Mouse (Mus musculus): ENCODE measurements around the gene Tent5a. TPM values are rescaled to one million over a fixed set of nuclear protein-coding genes. Genes with fewer than 3 reads are reported as not detected.
A peak's percentile ranks its signal among the peaks of the same experiment; 100 is the strongest.

The Tent5a gene
- total RNA-seq (2021), result 10 to 100 TPM; 12.4 to 15.1 TPM
- long read RNA-seq, experiment 1, full-length matches to known transcripts, result 11 of 14 reads
- long read RNA-seq, experiment 1, partial matches to known transcripts, result 1 of 14 reads
- long read RNA-seq, experiment 1, other reads (novel, unspliced or antisense), result 2 of 14 reads
- long read RNA-seq, experiment 2, full-length matches to known transcripts, result 13 of 16 reads
- long read RNA-seq, experiment 2, partial matches to known transcripts, result 1 of 16 reads
- long read RNA-seq, experiment 2, other reads (novel, unspliced or antisense), result 2 of 16 reads

DNA sequence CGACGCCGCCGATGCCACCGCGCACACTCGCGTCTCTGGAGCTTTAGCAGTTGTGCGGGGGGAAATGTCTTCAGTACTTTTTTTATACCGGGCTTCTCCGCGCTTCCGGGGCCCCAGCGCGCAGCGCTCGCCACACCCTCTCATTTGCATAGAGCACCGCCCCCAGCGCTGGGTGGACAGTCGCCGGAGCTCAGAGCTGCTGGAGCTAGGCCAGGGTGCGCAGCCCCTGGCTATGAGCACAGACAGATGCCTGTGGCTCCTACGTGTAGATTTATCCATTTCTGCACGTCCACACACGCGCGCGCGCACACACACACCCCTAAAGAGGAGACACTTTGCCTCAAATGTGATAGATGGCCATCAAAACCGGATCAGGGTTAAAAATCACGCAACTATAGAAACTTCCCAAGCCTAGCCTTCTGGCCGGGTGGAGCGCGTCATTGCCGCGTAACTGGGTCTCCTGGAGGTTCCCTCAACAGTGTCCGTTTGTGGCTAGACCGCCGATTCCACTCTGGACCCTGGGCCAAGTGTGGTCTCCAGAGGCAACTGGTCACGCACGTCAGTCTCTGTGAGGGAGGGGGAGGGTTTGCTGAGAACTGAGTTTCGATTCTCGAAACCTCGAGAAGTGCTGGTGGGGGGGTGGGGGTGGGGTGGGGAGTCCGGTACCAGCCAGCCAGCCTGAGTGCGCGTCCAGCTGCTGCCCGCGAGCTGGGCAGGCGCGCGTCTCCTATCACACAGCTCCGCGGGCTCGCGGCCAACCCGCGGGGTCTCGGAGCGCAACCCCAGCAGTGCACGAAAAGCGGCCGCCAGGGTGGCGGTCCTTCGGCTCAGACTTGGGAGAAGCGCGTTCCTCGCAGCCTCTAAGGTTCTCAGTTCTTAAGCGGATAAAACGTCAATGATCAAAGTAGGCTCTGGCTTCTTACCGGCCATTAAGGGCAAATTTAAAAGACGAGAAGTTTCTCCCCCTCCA is at the start of gene Tent5a:
Gene Tent5a, minus strand, starts transcription at position 107 of the 970 bp plus-strand sequence.
- DNase-seq (ENCODE audit: low spot score in 2 of 2), result peak; percentile 58 to 74

- DNase-seq (ENCODE audit: low spot score in 2 of 2), result no peak
Measured at GRCm38 (mm10) chr9:85376643-85377307, 49.6 kb upstream of the Tent5a start.

DNA sequence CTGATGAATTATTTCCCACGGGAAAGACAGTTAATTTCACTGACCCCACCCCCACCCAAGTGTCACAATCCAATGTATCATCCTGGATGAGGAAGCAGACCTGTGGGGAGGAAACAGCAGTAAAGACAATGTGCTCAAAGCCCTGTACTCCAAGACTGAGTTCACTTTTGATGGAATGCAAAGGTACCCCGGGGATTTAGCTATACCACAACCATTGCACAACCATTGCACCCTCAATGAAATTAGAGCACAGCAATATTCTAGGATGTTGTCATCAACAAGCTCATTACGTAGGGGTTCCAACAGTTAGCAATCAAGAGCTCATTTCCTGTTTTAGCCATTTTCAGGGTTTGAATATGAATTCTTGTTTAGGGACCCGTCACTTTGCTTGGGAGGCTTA is 48.0 kb upstream of the Tent5a start:
- no peak for DNase-seq (ENCODE audit: low spot score in 2 of 2)

DNA sequence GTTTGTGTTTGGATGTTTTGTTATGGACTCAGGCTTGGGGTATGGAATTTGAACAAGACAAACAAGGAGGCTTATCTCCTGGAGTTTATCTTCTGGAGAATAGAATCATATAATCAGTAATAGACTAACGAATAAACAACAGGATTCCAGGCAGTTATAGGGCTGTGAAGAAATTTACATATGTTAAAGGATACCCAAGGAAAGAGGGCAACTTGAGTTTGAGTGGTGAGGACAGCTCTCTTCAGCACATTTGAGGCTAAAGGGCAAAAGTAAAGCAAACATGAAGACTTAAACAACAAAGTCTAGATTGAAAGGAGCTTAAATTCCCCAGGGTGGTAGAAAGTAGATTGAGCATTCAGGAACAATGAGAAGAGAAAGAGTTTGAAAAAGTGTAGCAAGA is 44.9 kb upstream of the Tent5a start:
- no peak for DNase-seq (ENCODE audit: low spot score in 2 of 2)

DNA sequence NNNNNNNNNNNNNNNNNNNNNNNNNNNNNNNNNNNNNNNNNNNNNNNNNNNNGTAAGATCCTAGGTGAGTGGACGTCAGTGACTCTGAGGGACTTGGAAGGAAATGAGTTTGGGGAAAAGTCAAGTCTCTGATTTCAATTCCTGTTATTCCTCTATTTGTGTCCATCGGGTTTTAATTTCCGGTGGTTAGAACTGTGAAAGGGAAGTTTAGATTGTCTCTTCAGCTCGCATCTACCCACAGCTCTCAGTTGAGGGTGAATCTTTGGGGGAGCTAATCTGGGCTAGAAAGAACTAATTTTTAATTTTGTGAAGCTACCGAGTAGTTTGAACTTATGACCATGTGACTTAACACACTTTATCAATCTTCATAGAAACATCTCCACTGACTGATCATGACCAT is 42.4 kb upstream of the Tent5a start:
- no peak for DNase-seq (ENCODE audit: low spot score in 2 of 2)

DNA sequence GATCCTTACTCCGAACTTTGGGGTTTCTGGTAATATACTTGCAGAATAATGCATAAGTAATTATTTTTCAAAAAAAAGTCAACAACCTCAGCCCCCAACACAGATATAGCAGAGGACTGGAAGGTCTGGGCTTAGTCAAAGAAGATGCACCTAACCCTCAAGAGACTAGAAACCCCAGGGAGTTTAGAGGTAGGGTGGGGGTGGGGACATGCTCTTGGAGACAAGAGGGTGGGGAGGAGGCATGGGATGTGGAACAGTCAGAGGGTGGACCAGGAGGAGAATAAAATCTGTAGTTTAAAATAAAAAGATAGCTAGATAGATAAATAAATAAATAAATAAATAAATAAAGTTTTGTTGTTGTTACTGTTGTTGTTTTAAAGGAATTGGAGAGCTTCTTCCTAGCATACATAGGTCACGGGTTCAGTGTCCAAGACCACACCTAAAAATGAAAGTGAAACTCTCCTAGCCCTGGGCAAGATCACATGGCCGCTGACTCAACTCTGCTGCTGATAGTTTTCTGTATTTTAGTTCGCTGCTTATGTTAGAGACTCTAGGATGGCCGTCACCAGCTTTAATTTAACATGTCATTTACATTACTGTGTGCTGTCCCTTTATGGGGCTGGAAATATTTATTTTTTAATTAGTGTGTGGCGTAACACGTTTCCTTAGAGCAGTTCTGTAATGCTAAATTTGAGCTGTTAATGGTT is 30.2 kb upstream of the Tent5a start:
- DNase-seq (ENCODE audit: low spot score in 2 of 2), result no peak

DNA sequence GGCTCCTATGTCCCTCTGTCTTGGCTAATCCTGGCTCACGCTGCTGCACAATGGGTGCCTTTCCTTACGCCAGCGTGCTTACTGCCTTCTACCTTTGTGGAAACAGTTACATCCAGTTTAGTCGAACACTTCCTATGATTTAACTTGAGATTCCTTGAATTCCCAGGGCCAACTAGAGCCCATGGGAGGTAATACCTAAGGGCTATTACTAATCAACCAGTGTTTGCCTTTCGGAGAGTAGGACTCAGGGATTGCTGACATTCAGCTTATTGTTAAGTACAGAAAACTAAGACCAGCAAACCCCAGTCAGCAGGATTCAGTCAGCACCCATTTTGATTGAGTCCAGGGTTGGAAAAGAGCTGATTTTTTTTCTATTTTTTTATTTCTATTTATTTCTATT is 28.4 kb upstream of the Tent5a start:
- no peak for DNase-seq (ENCODE audit: low spot score in 2 of 2)

- no peak for DNase-seq (ENCODE audit: low spot score in 2 of 2)
Measured at GRCm38 (mm10) chr9:85347823-85348523, 20.8 kb upstream of the Tent5a start.

DNA sequence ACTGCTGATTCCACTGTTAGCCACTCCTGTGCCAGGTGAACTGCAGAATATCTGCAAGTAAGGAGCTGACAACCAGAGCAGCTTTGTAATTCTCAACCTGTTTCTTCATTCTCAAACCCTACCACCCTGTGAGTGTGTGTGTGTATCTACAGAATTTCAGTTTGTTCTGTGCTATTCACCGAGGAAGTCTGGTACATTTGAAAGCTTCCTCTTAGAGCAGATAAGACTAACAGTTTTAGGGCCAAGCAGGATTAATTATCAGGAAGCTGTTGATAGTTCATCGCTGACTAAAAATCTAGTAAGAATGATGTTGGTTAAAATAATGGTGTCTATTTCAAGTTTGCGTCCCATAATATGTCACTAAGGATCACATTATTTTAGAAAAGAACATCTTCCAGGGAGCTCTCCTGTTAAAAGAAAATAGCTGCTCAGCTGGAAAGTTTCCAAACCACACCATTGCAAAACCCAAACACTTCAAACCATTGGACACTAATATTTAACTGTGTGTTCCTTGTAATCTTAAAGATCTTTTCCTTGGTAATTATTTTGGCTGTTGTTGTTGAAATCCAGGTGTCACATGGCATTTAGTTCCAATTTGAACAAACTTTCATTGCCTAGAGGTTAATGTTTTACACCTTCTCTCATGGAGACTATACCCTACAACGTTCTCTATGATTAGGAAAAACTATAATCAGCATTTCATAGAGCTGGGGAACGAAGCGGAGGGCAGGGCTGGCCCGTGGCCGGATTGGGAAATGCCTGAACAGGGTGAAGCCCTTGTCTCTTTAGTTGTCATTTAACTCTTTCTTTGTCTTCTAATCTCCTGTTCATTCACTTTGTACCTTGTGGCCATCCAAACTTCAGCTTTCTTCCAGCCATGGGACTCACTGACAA is 16.0 kb upstream of the Tent5a start:
- DNase-seq (ENCODE audit: low spot score in 2 of 2), result no peak

DNA sequence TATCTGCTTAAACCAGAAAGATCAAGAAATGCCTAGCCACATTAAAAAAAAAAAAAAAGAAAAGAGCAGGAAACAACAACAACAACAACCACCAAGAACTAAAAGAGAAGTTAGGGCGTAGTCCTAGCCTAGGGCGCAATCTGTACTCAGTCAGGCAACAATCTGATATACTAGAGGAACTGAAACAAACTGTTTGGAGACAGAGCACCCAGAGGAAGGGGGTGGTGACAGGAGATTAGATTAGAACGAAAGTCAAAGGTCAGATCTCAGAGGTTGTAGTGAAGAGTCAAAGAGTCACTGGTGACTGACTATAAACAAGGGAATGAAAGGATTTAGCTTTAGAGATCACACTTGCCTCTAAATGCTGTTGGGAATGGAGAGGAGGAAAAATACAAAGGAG is 13.2 kb upstream of the Tent5a start:
- DNase-seq (ENCODE audit: low spot score in 2 of 2), result no peak

DNA sequence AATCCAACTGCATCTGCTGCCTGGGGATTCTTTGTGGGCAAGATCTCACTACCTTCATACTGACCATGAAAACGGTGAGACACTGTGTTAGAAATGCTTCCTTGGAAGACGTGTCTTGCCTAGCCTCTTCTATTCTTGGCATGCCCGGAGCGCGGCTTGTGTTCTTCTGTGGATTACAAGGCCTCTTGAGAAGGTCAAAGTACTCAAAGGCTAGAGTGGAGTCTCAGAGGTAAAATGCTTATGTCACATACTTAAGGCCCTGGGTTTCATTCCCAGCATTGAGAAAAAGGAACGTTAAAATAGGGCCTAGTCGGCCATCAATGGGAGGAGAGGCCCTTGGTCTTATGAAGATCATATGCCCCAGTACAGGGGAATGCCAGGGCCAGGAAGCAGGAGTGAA is 8.9 kb upstream of the Tent5a start:
- DNase-seq (ENCODE audit: low spot score in 2 of 2), result no peak

DNA sequence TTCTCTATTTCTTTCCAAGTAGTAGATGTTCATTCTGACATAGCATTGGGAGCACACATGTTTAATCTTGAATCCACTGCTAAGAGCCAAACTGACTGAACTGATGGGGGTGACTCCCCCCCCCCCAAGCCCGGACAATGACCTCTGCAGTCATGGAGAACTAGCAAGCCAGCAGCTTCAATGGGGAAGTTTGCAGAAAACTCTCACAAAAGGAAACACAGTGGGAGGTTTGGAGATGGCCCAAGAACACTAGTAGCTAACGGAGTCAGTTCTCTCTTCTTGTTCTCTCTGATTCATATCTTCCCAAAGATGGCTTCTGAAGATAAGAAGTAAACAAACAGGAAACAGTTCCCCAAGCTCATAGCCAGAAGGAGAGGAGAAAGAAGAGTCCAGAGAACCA is 4.4 kb upstream of the Tent5a start:
- DNase-seq (ENCODE audit: low spot score in 2 of 2), result no peak

DNA sequence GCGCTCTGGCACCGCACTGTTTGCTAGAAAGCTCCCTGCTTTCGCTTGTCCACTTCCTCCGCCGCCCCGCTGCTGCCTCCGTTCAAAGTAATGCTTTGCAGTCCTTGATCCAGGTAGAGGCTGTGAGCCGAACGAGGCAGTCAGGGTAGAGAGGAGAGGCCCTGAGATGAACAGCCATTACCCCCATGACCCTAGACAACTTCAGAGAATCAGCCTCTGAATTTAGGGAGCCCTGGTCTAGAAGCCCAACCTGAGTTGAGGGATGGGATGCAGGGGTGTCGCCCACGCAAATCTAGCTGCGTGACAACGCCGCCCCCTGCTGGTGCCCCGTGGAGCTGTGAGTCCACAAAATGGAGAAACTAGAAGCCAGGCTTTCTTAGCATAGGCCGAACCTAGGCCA is 1.1 kb upstream of the Tent5a start:
- peak; percentile 81 to 83 for DNase-seq (ENCODE audit: low spot score in 2 of 2)

DNA sequence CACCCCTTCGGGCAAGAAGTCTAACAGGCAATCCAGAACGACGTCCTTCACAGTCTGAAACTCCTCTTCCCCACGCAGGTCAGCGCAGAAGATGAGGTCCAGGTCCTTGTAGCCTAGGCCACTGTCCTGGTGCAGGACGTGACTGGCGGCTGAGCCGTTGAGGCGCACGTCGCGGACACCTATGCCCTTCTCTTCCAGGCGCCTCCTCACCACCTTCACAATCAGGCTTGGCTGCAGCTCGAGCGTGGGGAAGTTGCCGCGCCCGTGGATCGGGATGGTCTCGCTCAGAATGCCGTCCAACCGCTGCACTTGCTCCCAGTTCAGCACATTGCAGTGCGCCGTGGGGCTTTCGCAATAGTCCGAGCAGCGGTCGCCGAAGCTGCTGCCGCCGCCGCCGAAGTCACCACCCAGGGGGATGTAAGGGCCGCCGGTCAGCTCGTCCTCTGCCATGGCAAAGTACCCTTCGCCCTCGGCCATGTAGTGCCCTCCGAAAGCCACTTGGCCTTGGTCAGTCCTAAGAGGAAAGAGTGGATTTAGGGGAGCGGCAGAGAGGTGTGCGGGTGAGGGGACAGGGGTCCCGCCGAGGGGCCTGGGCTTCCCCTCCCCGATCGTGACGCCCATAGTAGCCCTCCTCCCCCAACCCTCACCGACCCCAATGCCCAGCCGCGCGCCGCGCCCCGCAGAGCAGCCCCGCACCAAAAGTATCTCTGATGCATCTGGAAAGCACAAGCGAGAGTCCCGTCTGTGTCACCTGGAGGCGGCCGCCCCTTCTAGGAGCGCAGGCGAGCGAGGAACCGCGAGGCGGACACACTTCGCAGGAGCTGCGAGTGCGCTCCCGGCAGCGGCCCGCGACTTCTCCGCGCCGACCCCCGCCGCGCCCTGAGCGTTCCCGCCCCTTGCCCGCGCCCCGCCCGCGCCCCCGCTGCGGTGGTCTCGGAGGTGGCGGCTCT is 581 bp downstream of the Tent5a start:
- DNase-seq (ENCODE audit: low spot score in 2 of 2), result peak; percentile 22 to 37

- no peak for DNase-seq (ENCODE audit: low spot score in 2 of 2)
Measured at GRCm38 (mm10) chr9:85325201-85325868, 1.8 kb downstream of the Tent5a start.

- DNase-seq (ENCODE audit: low spot score in 2 of 2), result no peak
Measured at GRCm38 (mm10) chr9:85324158-85324875, 2.8 kb downstream of the Tent5a start.

Measured in adrenal gland, postnatal 4 days (tissue).